Mouse (Mus musculus): ENCODE data around the gene Gmip.

- no peak for TF ChIP-seq CTCF (IDR thresholded peaks at IDR 0.05; ENCODE audit: extremely low read depth, insufficient read length, insufficient replicate concordance, low read depth, low read length)
- TF ChIP-seq POLR2A (IDR thresholded peaks at IDR 0.05; ENCODE audit: low read depth, low read length): no peak
Observed at GRCm38 (mm10) chr8:69789105-69789504, 19.4 kb upstream of the Gmip start.
